Mouse (Mus musculus): ENCODE measurements at regions not wholly inside any gene's neighbourhood (a gene's known extent, or its start where the extent isn't known, plus 50 kb on each side); places are given as distances from the start of the nearest gene placed in this dataset.

- no peaks in the 10 kb centered on the region for H3K4me1 ChIP-seq (replicated peaks; ENCODE audit: control insufficient read depth in 2 of 2, insufficient read depth in 2 of 2, low read length in 1 of 2)
- no peaks in the 10 kb centered on the region for H3K9me3 ChIP-seq (ENCODE audit: control insufficient read depth, low read length)
- H3K27me3 ChIP-seq (ENCODE audit: control insufficient read depth, insufficient read depth, low read length), result no peaks in the 10 kb centered on the region
- WGBS (ENCODE audit: insufficient replicate concordance), result 45% methylated on average over 3 of the region's 3 CpGs
- TF ChIP-seq CTCF (IDR thresholded peaks at IDR 0.05; ENCODE audit: low read depth) (peak; percentile 54), EP300 (IDR thresholded peaks at IDR 0.05; ENCODE audit: low read depth) (no peak)
- H3K27ac ChIP-seq, result no peak overlapping the region
- H3K36me3 ChIP-seq (replicated peaks; ENCODE audit: control insufficient read depth, insufficient read depth, low read depth), result no peaks in the 10 kb centered on the region
- peak in 2 of 3 experiments; percentile 1 to 2 for DNase-seq (ENCODE audit: low read depth in 3 of 3, low spot score in 3 of 3)
- no peak for ATAC-seq (ENCODE audit: insufficient read depth)
- no peak overlapping the region for H3K9ac ChIP-seq (replicated peaks)
- H3K4me2 ChIP-seq (ENCODE audit: low read depth), result no peak overlapping the region
- H3K4me3 ChIP-seq (ENCODE audit: insufficient read depth in 1 of 2, low read depth in 2 of 2, low read length in 2 of 2), result no peak overlapping the region
These were observed 191.9 kb upstream of the C9orf72 start for GRCm38 (mm10) chr4:35417866-35418265.

DNA sequence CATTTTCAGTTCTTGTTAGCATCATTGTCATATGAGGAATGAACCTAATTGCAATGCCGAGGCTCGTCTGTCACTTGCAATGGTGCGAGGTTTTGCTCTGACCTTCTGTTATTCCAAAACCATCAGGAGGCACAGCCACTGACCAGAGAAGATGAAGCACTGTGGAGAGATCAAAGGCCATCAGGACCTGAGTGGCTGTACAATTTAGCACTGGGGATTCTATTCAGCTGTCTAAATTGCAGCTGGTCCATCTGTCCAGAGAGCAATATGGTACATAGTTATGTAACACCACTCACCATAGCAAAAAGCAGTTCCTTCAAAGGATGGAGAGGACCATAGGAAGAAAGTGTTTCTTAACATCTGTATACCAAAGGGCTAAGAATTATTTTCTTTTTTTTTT, 187.5 kb upstream of the C9orf72 start:
- Histone ChIP-seq H3K9ac (replicated peaks) (no peak overlapping the region), H3K9me3 (ENCODE audit: control insufficient read depth, low read length) (no peaks in the 10 kb centered on the region), H3K4me2 (ENCODE audit: low read depth) (no peak overlapping the region), H3K4me1 (replicated peaks; ENCODE audit: control insufficient read depth in 2 of 2, insufficient read depth in 2 of 2, low read length in 1 of 2) (no peaks in the 10 kb centered on the region), H3K27ac (no peak overlapping the region), H3K4me3 (ENCODE audit: insufficient read depth in 1 of 2, low read depth in 2 of 2, low read length in 2 of 2) (no peak overlapping the region), H3K36me3 (replicated peaks; ENCODE audit: control insufficient read depth, insufficient read depth, low read depth) (no peaks in the 10 kb centered on the region), H3K27me3 (ENCODE audit: control insufficient read depth, insufficient read depth, low read length) (no peaks in the 10 kb centered on the region)
- DNase-seq (ENCODE audit: low read depth in 3 of 3, low spot score in 3 of 3) (no peak), ATAC-seq (ENCODE audit: insufficient read depth) (no peak)
- no peak for TF ChIP-seq EP300 (IDR thresholded peaks at IDR 0.05; ENCODE audit: low read depth)
- no peak for TF ChIP-seq CTCF (IDR thresholded peaks at IDR 0.05; ENCODE audit: low read depth)
- 64% methylated on average over 3 of the region's 3 CpGs for WGBS (ENCODE audit: insufficient replicate concordance)

- Histone ChIP-seq H3K27ac (no peak overlapping the region), H3K4me3 (ENCODE audit: insufficient read depth in 1 of 2, low read depth in 2 of 2, low read length in 2 of 2) (no peak overlapping the region), H3K4me1 (replicated peaks; ENCODE audit: control insufficient read depth in 2 of 2, insufficient read depth in 2 of 2, low read length in 1 of 2) (no peaks in the 10 kb centered on the region), H3K4me2 (ENCODE audit: low read depth) (no peak overlapping the region), H3K9ac (replicated peaks) (no peak overlapping the region), H3K27me3 (ENCODE audit: control insufficient read depth, insufficient read depth, low read length) (no peaks in the 10 kb centered on the region), H3K9me3 (ENCODE audit: control insufficient read depth, low read length) (no peaks in the 10 kb centered on the region), H3K36me3 (replicated peaks; ENCODE audit: control insufficient read depth, insufficient read depth, low read depth) (no peaks in the 10 kb centered on the region)
- ATAC-seq (ENCODE audit: insufficient read depth) (no peak), DNase-seq (ENCODE audit: low read depth in 3 of 3, low spot score in 3 of 3) (no peak)
- TF ChIP-seq CTCF (IDR thresholded peaks at IDR 0.05; ENCODE audit: low read depth), result no peak
- TF ChIP-seq EP300 (IDR thresholded peaks at IDR 0.05; ENCODE audit: low read depth), result no peak
- WGBS (ENCODE audit: insufficient replicate concordance), result 59% methylated on average over 7 of the region's 7 CpGs
These were observed 179.5 kb upstream of the C9orf72 start for GRCm38 (mm10) chr4:35405301-35406006.

GRCm38 (mm10) chr4:35404068-35404467, 178.1 kb upstream of the C9orf72 start:
- no peaks in the 10 kb centered on the region for H3K27me3 ChIP-seq (ENCODE audit: control insufficient read depth, insufficient read depth, low read length)
- H3K27ac ChIP-seq, result no peak overlapping the region
- DNase-seq (ENCODE audit: low read depth in 3 of 3, low spot score in 3 of 3) (no peak), ATAC-seq (ENCODE audit: insufficient read depth) (no peak)
- H3K36me3 ChIP-seq (replicated peaks; ENCODE audit: control insufficient read depth, insufficient read depth, low read depth), result no peaks in the 10 kb centered on the region
- 40% methylated on average over 2 of the region's 2 CpGs for WGBS (ENCODE audit: insufficient replicate concordance)
- H3K4me3 ChIP-seq (ENCODE audit: insufficient read depth in 1 of 2, low read depth in 2 of 2, low read length in 2 of 2), result no peak overlapping the region
- H3K9me3 ChIP-seq (ENCODE audit: control insufficient read depth, low read length), result no peaks in the 10 kb centered on the region
- H3K9ac ChIP-seq (replicated peaks), result no peak overlapping the region
- TF ChIP-seq EP300 (IDR thresholded peaks at IDR 0.05; ENCODE audit: low read depth) (no peak), CTCF (IDR thresholded peaks at IDR 0.05; ENCODE audit: low read depth) (no peak)
- H3K4me1 ChIP-seq (replicated peaks; ENCODE audit: control insufficient read depth in 2 of 2, insufficient read depth in 2 of 2, low read length in 1 of 2), result no peaks in the 10 kb centered on the region
- H3K4me2 ChIP-seq (ENCODE audit: low read depth), result no peak overlapping the region

- Histone ChIP-seq H3K9me3 (ENCODE audit: control insufficient read depth, low read length) (no peaks in the 10 kb centered on the region), H3K4me3 (ENCODE audit: insufficient read depth in 1 of 2, low read depth in 2 of 2, low read length in 2 of 2) (no peak overlapping the region), H3K9ac (replicated peaks) (no peak overlapping the region), H3K4me1 (replicated peaks; ENCODE audit: control insufficient read depth in 2 of 2, insufficient read depth in 2 of 2, low read length in 1 of 2) (no peaks in the 10 kb centered on the region), H3K36me3 (replicated peaks; ENCODE audit: control insufficient read depth, insufficient read depth, low read depth) (no peaks in the 10 kb centered on the region), H3K27me3 (ENCODE audit: control insufficient read depth, insufficient read depth, low read length) (no peaks in the 10 kb centered on the region), H3K4me2 (ENCODE audit: low read depth) (no peak overlapping the region), H3K27ac (no peak overlapping the region)
- no peak for TF ChIP-seq EP300 (IDR thresholded peaks at IDR 0.05; ENCODE audit: low read depth)
- no peak for TF ChIP-seq CTCF (IDR thresholded peaks at IDR 0.05; ENCODE audit: low read depth)
- ATAC-seq (ENCODE audit: insufficient read depth) (no peak), DNase-seq (ENCODE audit: low read depth in 3 of 3, low spot score in 3 of 3) (no peak)
- WGBS (ENCODE audit: insufficient replicate concordance), result 59% methylated on average over 6 of the region's 6 CpGs
These were observed 177.6 kb upstream of the C9orf72 start for GRCm38 (mm10) chr4:35403594-35403993.
